Mouse (Mus musculus) CD8-positive naive resting alpha-beta T cell, adult 2 months (primary cell): ENCODE measurements around the gene Fam186b.

Source experiments
- DNase-seq, 2 experiments: peaks; one replicate each; pipeline ENCODE4 v3.0.0; 2022; ENCODE audit warnings: low read depth in 2 of 2, low spot score in 2 of 2

Gene Fam186b

DNA sequence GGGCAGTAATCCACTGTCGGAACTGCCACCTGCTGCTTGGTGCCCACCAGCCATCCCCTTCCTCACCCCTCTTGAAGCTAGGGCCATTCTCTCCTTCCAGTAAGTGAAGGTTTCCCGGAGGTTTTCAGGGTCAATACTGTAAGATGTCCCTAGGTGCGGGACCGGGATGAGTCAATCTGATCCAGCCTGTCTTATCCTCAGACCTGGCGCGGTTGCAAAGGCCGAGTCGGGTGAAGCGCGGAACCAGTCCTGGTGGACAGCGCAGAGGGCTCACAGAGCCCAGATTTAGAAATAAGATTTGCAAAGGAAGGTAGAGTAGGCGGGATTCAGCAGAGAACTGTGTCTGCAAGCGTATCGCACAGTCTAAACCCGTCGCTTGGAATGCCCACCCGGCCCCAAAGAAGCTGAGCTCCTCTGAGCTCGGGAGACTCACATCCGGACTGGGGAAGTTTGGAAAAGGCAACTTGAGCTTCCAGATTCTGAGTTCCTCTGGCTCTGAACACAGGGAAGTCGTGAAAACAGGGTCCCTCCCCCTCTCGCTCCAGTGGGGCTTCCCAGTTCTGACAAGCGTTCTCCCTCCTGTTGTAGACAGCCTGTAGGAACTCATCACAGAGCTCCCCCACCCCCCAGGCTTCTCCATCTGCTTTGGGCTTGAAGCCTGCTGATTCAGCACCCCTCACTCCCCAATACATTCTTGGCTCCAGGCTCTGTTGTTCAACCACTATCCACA is 70.4 kb downstream of the Fam186b start:
- no peak for DNase-seq

DNA sequence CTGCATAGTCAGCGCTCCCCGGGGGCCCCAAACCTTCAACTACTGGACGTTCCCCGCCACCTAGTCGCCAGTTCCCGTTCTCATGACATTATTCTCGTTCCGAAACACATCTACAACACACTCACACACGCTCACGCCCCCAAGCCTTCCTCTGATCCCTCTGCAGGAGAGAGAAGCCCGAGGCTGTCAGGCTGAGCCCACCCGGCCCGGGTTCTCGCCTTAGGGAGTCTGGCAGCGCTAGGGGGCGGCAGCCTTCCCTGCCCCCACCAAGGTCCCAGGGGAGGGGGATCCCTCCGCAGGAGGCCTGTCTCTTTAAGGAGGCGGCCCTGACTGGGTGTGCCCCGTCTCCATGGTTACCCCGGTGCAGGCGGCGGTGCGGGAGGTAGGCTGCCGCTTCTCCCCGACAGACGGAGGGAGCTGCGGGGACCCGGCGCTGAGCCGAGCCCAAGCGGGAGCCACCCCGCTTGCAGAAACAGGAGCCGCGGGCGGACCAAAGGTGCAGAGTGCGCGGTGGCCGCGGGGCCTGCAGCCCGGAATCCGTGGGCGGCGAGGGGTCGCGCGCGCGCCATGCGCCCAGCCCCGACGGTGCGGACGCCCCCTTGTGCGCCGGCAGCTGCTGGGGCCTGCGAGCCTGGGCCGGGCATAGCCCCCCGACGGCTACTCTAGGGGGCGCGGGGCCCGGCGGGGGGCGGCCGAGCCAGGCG is 71.3 kb downstream of the Fam186b start, which contains the start of gene Kcnh3:
Gene Kcnh3 (plus strand): TSS at position 654 of the 704 bp plus-strand sequence.
- DNase-seq = peak; percentile 41 to 50

DNA sequence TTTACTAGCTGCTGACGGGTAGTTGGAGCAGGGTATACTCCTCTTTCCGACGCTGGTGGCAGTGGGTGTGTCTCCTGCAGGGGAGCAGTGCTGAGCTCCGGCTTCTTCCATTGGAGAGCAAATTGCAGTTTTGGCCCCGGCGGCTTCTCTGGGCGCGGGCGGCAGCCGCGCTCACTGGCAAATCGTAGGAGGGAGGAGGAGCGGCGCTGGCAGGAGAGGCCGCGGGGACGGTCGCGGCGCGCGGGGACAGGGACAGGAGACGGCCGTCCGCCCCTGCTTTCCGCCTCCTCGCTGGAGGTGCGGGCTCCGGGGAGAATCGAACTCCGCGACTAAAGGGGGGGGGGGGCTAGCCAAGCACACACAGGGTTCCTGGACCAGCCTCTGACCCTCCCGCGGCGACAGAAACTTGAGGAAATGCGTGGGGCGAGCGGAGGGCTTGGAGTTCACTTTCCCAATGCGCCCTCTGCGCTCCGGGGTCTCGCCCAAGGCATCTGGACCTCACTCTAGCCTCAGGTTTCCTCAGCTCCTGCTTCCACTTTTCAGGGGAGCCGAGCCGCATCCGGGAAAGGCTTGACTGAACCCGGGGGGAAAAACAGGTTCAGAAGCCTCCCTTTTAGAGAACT is 72.0 kb downstream of the Fam186b start:
- DNase-seq = peak in 1 of 2 experiments; percentile 27

DNA sequence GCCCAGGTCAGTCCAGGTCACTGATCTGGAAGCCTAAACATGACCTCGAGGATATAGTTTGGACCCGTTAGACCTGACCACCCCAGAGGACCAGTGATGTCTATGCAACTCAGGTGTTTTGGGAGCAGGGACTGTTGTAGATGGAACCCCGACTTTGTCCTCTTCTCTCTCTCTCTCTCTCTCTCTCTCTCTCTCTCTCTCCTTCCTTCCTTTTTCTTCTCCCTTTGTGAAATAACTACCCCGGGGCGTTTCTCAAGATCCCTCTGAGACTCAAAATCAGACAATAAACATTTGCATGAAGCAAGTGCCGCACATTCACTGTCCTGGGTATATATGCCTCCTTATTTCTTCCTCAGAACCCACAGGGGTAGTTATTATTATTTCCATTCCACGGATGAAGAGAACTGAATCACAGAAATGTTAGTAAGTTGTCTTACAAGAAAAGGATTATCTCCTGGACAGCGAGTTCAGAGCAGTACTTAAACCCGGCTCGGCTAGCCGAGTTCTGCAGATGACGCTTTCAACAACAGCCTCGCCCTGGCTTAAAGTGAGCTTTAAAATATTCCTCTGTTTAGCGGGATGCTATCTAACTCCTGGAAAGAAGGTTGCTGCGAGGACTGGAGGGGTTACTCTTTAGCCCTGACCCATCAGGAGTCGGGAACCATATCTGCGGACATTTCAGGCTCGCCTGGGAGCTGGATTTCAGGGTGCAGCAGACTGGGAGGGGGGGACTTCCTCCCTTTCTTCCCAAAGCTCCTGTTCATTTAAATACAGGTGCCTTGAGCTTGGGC is 72.7 kb downstream of the Fam186b start:
- DNase-seq = no peak

DNA sequence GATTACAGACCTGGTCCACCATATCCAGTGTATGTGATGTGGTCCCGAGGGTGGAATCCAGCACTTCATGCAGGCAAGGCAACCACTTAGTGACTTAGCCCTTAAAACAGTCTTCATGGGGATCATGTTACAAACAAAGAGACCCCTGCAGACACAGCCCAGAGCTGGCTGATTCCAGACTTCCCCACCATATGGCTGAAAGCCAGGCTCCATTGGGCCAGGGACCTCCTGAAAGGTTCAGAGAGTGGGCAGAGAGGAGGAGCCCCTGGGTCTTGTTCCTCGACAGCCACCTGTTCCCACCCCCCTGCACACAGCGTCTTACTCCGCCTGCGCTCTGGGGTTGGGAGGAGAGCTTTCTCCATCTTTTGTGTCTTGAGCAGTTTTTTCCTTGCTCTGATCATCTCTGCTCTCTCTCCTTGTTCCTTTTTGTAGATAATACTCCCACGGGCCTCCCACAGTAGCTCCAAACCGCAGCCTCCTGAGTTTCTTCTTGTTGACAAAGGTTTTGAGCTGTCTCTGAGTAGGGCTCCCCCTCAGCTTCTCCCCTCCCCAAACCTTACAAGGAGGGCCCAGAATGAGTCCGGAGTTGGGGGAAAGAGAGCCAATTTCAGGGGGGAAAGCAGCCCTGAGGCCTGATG is 74.3 kb downstream of the Fam186b start:
- no peak for DNase-seq
